Mouse (Mus musculus) MEL (cell line): ENCODE data around the gene Prss41.

ENCODE experiments used
- CTCF ChIP-seq, 3 experiments: IDR thresholded peaks in 2 of 3; conservative IDR thresholded peaks in 1 of 3; 2 replicates each; pipeline ENCODE4 v1.5.1; 2011 to 2012; ENCODE audit warnings: low read length in 3 of 3, low read depth in 2 of 3, mild to moderate bottlenecking in 2 of 3, improper control_type of control experiment in 1 of 3, inconsistent platforms in 1 of 3, mixed read lengths in 1 of 3, moderate library complexity in 1 of 3; ENCODE audit not compliant: control insufficient read depth in 1 of 3, insufficient read depth in 1 of 3, poor library complexity in 1 of 3, severe bottlenecking in 1 of 3
- KAT2A ChIP-seq: conservative IDR thresholded peaks from 2 replicates; pipeline ENCODE4 v1.6.1; 2012; ENCODE audit warnings: low read depth, low read length, improper control_type of control experiment, inconsistent platforms
- RAD21 ChIP-seq: IDR thresholded peaks from 2 replicates; pipeline ENCODE4 v1.6.1; 2011; ENCODE audit warnings: mild to moderate bottlenecking, low read depth, low read length, improper control_type of control experiment

GRCm38 (mm10) chr17:23790269-23791078 is 53.5 kb downstream of the Prss41 start, which contains the start of gene Srrm2:
- TF ChIP-seq CTCF (IDR thresholded peaks at IDR 0.05 in 2 of 3, conservative IDR thresholded peaks at IDR 0.05 in 1 of 3; ENCODE audit: control insufficient read depth in 1 of 3, insufficient read depth in 1 of 3, low read depth in 2 of 3, low read length in 3 of 3, poor library complexity in 1 of 3, severe bottlenecking in 1 of 3): no peak
- no peak for TF ChIP-seq KAT2A
- TF ChIP-seq RAD21: no peak
